Mouse (Mus musculus): Measurements from ENCODE around the gene Gm20388. TPM values are rescaled to one million over a fixed set of nuclear protein-coding genes. Genes with fewer than 3 reads are reported as not detected.

The Gm20388 gene
- polyA plus RNA-seq, 1 experiment from 2014 or later, result not detected

- H3K27ac ChIP-seq (ENCODE audit: low read depth, low read length), result no peak overlapping the region
- DNase-seq (ENCODE audit: low spot score, missing footprints), result no peak
- 26% methylated on average over 10 of the region's 10 CpGs for WGBS
Observed at GRCm38 (mm10) chr8:122155082-122155643, 2244.5 kb downstream of the Gm20388 start.

GRCm38 (mm10) chr8:122155964-122156363 lies 2245.3 kb downstream of the Gm20388 start:
- 89% methylated on average over 9 of the region's 9 CpGs for WGBS
- no peak overlapping the region for H3K4me3 ChIP-seq (ENCODE audit: low read depth, low read length)
- H3K36me3 ChIP-seq (ENCODE audit: control insufficient read depth, insufficient read depth, low read length), result no peaks in the 10 kb centered on the region
- DNase-seq (ENCODE audit: low spot score, missing footprints) (no peak), ATAC-seq (ENCODE audit: low FRiP score) (no peak)
- no peaks in the 10 kb centered on the region for H3K27me3 ChIP-seq (ENCODE audit: control insufficient read depth, insufficient read depth, low read length)
- H3K27ac ChIP-seq (ENCODE audit: low read depth, low read length), result no peak overlapping the region
- H3K9ac ChIP-seq (ENCODE audit: low read length), result no peak overlapping the region
- H3K4me2 ChIP-seq, result no peak overlapping the region
- H3K9me3 ChIP-seq (ENCODE audit: control insufficient read depth, low read length), result no peaks in the 10 kb centered on the region
- H3K4me1 ChIP-seq (ENCODE audit: control insufficient read depth, insufficient read depth, low read length), result no peaks in the 10 kb centered on the region

More at GRCm38 (mm10) chr8:122155082-122155643, 2244.5 kb downstream of the Gm20388 start:
- H3K4me1 ChIP-seq (ENCODE audit: control insufficient read depth, insufficient read depth, low read length), result no peaks in the 10 kb centered on the region
- H3K36me3 ChIP-seq (ENCODE audit: control insufficient read depth, insufficient read depth, low read length), result no peaks in the 10 kb centered on the region
- no peaks in the 10 kb centered on the region for H3K9me3 ChIP-seq (ENCODE audit: control insufficient read depth, low read length)
- no peak overlapping the region for H3K4me3 ChIP-seq (ENCODE audit: low read depth, low read length)
- no peaks in the 10 kb centered on the region for H3K27me3 ChIP-seq (ENCODE audit: control insufficient read depth, insufficient read depth, low read length)
- H3K9ac ChIP-seq (ENCODE audit: low read length), result no peak overlapping the region
- H3K4me2 ChIP-seq, result no peak overlapping the region
- ATAC-seq (ENCODE audit: low FRiP score), result no peak

- 86% methylated on average over 12 of the region's 12 CpGs for WGBS
- DNase-seq (ENCODE audit: low spot score, missing footprints) (no peak), ATAC-seq (ENCODE audit: low FRiP score) (no peak)
- Histone ChIP-seq H3K9me3 (ENCODE audit: control insufficient read depth, low read length) (no peaks in the 10 kb centered on the region), H3K27me3 (ENCODE audit: control insufficient read depth, insufficient read depth, low read length) (no peaks in the 10 kb centered on the region), H3K4me2 (no peak overlapping the region), H3K4me1 (ENCODE audit: control insufficient read depth, insufficient read depth, low read length) (no peaks in the 10 kb centered on the region), H3K4me3 (ENCODE audit: low read depth, low read length) (no peak overlapping the region), H3K9ac (ENCODE audit: low read length) (no peak overlapping the region), H3K36me3 (ENCODE audit: control insufficient read depth, insufficient read depth, low read length) (no peaks in the 10 kb centered on the region), H3K27ac (ENCODE audit: low read depth, low read length) (no peak overlapping the region)
Observed at GRCm38 (mm10) chr8:122157689-122158088, 2247.0 kb downstream of the Gm20388 start.

GRCm38 (mm10) chr8:122160165-122160564 lies 2249.5 kb downstream of the Gm20388 start:
- Histone ChIP-seq H3K27ac (ENCODE audit: low read depth, low read length) (no peak overlapping the region), H3K4me2 (no peak overlapping the region), H3K9me3 (ENCODE audit: control insufficient read depth, low read length) (no peaks in the 10 kb centered on the region), H3K9ac (ENCODE audit: low read length) (no peak overlapping the region), H3K4me1 (ENCODE audit: control insufficient read depth, insufficient read depth, low read length) (no peaks in the 10 kb centered on the region), H3K36me3 (ENCODE audit: control insufficient read depth, insufficient read depth, low read length) (no peaks in the 10 kb centered on the region), H3K4me3 (ENCODE audit: low read depth, low read length) (no peak overlapping the region), H3K27me3 (ENCODE audit: control insufficient read depth, insufficient read depth, low read length) (no peaks in the 10 kb centered on the region)
- WGBS, result 85% methylated on average over 5 of the region's 5 CpGs
- ATAC-seq (ENCODE audit: low FRiP score), result no peak
- DNase-seq (ENCODE audit: low spot score, missing footprints), result no peak

- Histone ChIP-seq H3K36me3 (ENCODE audit: control insufficient read depth, insufficient read depth, low read length) (no peaks in the 10 kb centered on the region), H3K4me1 (ENCODE audit: control insufficient read depth, insufficient read depth, low read length) (no peaks in the 10 kb centered on the region), H3K27me3 (ENCODE audit: control insufficient read depth, insufficient read depth, low read length) (no peaks in the 10 kb centered on the region), H3K4me3 (ENCODE audit: low read depth, low read length) (no peak overlapping the region), H3K9me3 (ENCODE audit: control insufficient read depth, low read length) (no peaks in the 10 kb centered on the region), H3K27ac (ENCODE audit: low read depth, low read length) (no peak overlapping the region), H3K4me2 (no peak overlapping the region), H3K9ac (ENCODE audit: low read length) (no peak overlapping the region)
- WGBS, result 30% methylated on average over 8 of the region's 8 CpGs
- ATAC-seq (ENCODE audit: low FRiP score) (0 out of 2 replicates have a peak, but pooled peaks have one; percentile 38), DNase-seq (ENCODE audit: low spot score, missing footprints) (peak; percentile 95)
Observed at GRCm38 (mm10) chr8:122162992-122163391, 2252.4 kb downstream of the Gm20388 start.

- Histone ChIP-seq H3K36me3 (ENCODE audit: control insufficient read depth, insufficient read depth, low read length) (no peaks in the 10 kb centered on the region), H3K27me3 (ENCODE audit: control insufficient read depth, insufficient read depth, low read length) (no peaks in the 10 kb centered on the region), H3K4me3 (ENCODE audit: low read depth, low read length) (no peak overlapping the region), H3K4me2 (no peak overlapping the region), H3K27ac (ENCODE audit: low read depth, low read length) (no peak overlapping the region), H3K4me1 (ENCODE audit: control insufficient read depth, insufficient read depth, low read length) (no peaks in the 10 kb centered on the region), H3K9me3 (ENCODE audit: control insufficient read depth, low read length) (no peaks in the 10 kb centered on the region), H3K9ac (ENCODE audit: low read length) (no peak overlapping the region)
- WGBS, result 71% methylated on average over 14 of the region's 14 CpGs
- ATAC-seq (ENCODE audit: low FRiP score) (no peak), DNase-seq (ENCODE audit: low spot score, missing footprints) (no peak)
Observed at GRCm38 (mm10) chr8:122167204-122167860, 2256.7 kb downstream of the Gm20388 start.

GRCm38 (mm10) chr8:122169446-122169845 lies 2258.8 kb downstream of the Gm20388 start:
- Histone ChIP-seq H3K9ac (ENCODE audit: low read length) (no peak overlapping the region), H3K9me3 (ENCODE audit: control insufficient read depth, low read length) (no peaks in the 10 kb centered on the region), H3K4me1 (ENCODE audit: control insufficient read depth, insufficient read depth, low read length) (no peaks in the 10 kb centered on the region), H3K4me3 (ENCODE audit: low read depth, low read length) (no peak overlapping the region), H3K4me2 (no peak overlapping the region), H3K27me3 (ENCODE audit: control insufficient read depth, insufficient read depth, low read length) (no peaks in the 10 kb centered on the region), H3K36me3 (ENCODE audit: control insufficient read depth, insufficient read depth, low read length) (no peaks in the 10 kb centered on the region), H3K27ac (ENCODE audit: low read depth, low read length) (no peak overlapping the region)
- DNase-seq (ENCODE audit: low spot score, missing footprints) (no peak), ATAC-seq (ENCODE audit: low FRiP score) (no peak)
- WGBS, result 94% methylated on average over 2 of the region's 2 CpGs

GRCm38 (mm10) chr8:122171823-122172222 lies 2261.2 kb downstream of the Gm20388 start:
- H3K9me3 ChIP-seq (ENCODE audit: control insufficient read depth, low read length), result no peaks in the 10 kb centered on the region
- no peak for ATAC-seq (ENCODE audit: low FRiP score)
- WGBS, result 86% methylated on average over 4 of the region's 4 CpGs

GRCm38 (mm10) chr8:122174133-122174930 lies 2263.7 kb downstream of the Gm20388 start:
- no peak overlapping the region for H3K9ac ChIP-seq (ENCODE audit: low read length)
- H3K27ac ChIP-seq (ENCODE audit: low read depth, low read length), result no peak overlapping the region
- H3K27me3 ChIP-seq (ENCODE audit: control insufficient read depth, insufficient read depth, low read length), result no peaks in the 10 kb centered on the region
- no peak for DNase-seq (ENCODE audit: low spot score, missing footprints)
- H3K4me2 ChIP-seq, result no peak overlapping the region
- H3K36me3 ChIP-seq (ENCODE audit: control insufficient read depth, insufficient read depth, low read length), result no peaks in the 10 kb centered on the region
- ATAC-seq (ENCODE audit: low FRiP score), result no peak
- H3K4me3 ChIP-seq (ENCODE audit: low read depth, low read length), result no peak overlapping the region
- no peaks in the 10 kb centered on the region for H3K4me1 ChIP-seq (ENCODE audit: control insufficient read depth, insufficient read depth, low read length)
- whole genome bisulfite sequencing, result 49% methylated on average over 10 of the region's 10 CpGs
- no peaks in the 10 kb centered on the region for H3K9me3 ChIP-seq (ENCODE audit: control insufficient read depth, low read length)

More at GRCm38 (mm10) chr8:122171823-122172222, 2261.2 kb downstream of the Gm20388 start:
- no peak overlapping the region for H3K27ac ChIP-seq (ENCODE audit: low read depth, low read length)
- H3K9ac ChIP-seq (ENCODE audit: low read length), result no peak overlapping the region
- DNase-seq (ENCODE audit: low spot score, missing footprints), result no peak
- H3K4me1 ChIP-seq (ENCODE audit: control insufficient read depth, insufficient read depth, low read length), result no peaks in the 10 kb centered on the region
- H3K27me3 ChIP-seq (ENCODE audit: control insufficient read depth, insufficient read depth, low read length), result no peaks in the 10 kb centered on the region
- no peaks in the 10 kb centered on the region for H3K36me3 ChIP-seq (ENCODE audit: control insufficient read depth, insufficient read depth, low read length)
- no peak overlapping the region for H3K4me3 ChIP-seq (ENCODE audit: low read depth, low read length)
- H3K4me2 ChIP-seq, result no peak overlapping the region

Data from midbrain, embryonic 11.5 days (tissue).